Mouse (Mus musculus): Measurements from ENCODE around the gene Gm4767. TPM values are rescaled to one million over a fixed set of nuclear protein-coding genes. Genes with fewer than 3 reads are reported as not detected.
"Not testable (repeated sequence)": the region's sequence is repeated elsewhere in the genome, so short reads cannot be mapped to it uniquely, and the experiment has no call there.

Gm4767 gene
- 1 to 10 TPM; 5.5 to 7.2 (median 6.0) TPM for polyA plus RNA-seq (2017; shearing (Covaris generic))

DNA sequence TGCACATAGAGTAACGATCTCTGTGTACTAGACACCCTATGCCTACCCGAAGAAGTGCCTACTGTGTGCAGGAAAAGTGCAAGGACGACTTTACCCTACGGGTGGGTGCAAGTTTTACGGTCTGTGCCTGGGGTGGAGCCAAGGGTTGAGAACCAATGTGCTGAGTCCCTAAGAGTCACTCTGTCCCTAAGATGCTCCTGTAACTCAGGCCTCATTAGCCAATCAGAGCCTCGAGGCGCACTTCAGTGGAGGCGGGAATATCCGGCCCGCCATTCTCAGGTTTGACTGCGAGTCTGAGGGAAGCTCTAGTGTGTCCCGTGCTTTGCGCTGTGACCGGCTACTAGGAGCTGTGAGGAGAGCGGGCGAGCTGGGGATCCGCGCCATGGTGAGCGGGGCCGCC is at the start of gene Gm4767:
Gm4767 (plus strand) TSS at position 288 of the 400 bp plus-strand sequence.
- ATAC-seq = not testable (repeated sequence)

GRCm38 (mm10) chr10:81770506-81771403 is 41.2 kb upstream of the Gm4767 start, which contains the start of gene Gm3055:
TSS of gene Gm3055 (minus strand) at chr10:81771161.
- ATAC-seq = peak; percentile 95

- ATAC-seq = not testable (repeated sequence)
Observed at GRCm38 (mm10) chr10:81771404-81771777, 40.6 kb upstream of the Gm4767 start.

DNA sequence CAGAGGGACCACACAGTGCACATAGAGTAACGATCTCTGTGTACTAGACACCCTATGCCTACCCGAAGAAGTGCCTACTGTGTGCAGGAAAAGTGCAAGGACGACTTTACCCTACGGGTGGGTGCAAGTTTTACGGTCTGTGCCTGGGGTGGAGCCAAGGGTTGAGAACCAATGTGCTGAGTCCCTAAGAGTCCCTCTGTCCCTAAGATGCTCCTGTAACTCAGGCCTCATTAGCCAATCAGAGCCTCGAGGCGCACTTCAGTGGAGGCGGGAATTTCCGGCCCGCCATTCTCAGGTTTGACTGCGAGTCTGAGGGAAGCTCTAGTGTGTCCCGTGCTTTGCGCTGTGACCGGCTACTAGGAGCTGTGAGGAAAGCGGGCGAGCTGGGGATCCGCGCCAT is 34.2 kb downstream of the Gm4767 start:
- ATAC-seq = not testable (repeated sequence)

- ATAC-seq = peak; percentile 97
Observed at GRCm38 (mm10) chr10:81863409-81864407, 51.7 kb downstream of the Gm4767 start, which contains the start of gene Gm32687. TSS of gene Gm32687 (plus strand) at chr10:81863934.

Other genes with a start within 250 kb of the Gm4767 start
- 1 to 10 TPM in 2 of 3 experiments, not detected in 1; 1.4 TPM for gene Tle2, start 237.6 kb upstream of the Gm4767 start, polyA plus RNA-seq (2017; shearing (Covaris generic))
- gene Tle6, start 211.1 kb upstream of the Gm4767 start, polyA plus RNA-seq (2017; shearing (Covaris generic)) = 1 to 10 TPM in 2 of 3 experiments, under 1 TPM in 1; 0.99 to 1.9 (median 1.7) TPM
- 1 to 10 TPM in 2 of 3 experiments, under 1 TPM in 1; 0.69 to 5.2 (median 4.1) TPM for gene BC025920, start 205.9 kb upstream of the Gm4767 start, polyA plus RNA-seq (2017; shearing (Covaris generic))
- gene Sirt6, start 184.4 kb upstream of the Gm4767 start, polyA plus RNA-seq (2017; shearing (Covaris generic)) = 10 to 100 TPM; 23.3 to 26.7 (median 24.3) TPM
- gene Ankrd24, start 183.6 kb upstream of the Gm4767 start, polyA plus RNA-seq (2017; shearing (Covaris generic)) = 1 to 10 TPM in 1 of 3 experiments, under 1 TPM in 2; 0.72 to 1.3 (median 0.90) TPM
- gene Gm10778, start 163.1 kb upstream of the Gm4767 start, polyA plus RNA-seq (2017; shearing (Covaris generic)) = 1 to 10 TPM; 5.2 to 9.4 (median 9.1) TPM
- gene Zfp433, start 107.4 kb upstream of the Gm4767 start, polyA plus RNA-seq (2017; shearing (Covaris generic)) = 10 to 100 TPM; 17.8 to 23.8 (median 18.4) TPM
- 1 to 10 TPM; 6.9 to 9.1 (median 7.6) TPM for gene Gm3055, start 41.0 kb upstream of the Gm4767 start, polyA plus RNA-seq (2017; shearing (Covaris generic))
- gene Gm32687, start 51.7 kb downstream of the Gm4767 start, polyA plus RNA-seq (2017; shearing (Covaris generic)) = 1 to 10 TPM; 1.3 to 9.8 (median 4.8) TPM
- 1 to 10 TPM; 2.4 to 3.7 (median 3.1) TPM for gene Zfp781, start 118.3 kb downstream of the Gm4767 start, polyA plus RNA-seq (2017; shearing (Covaris generic))
- gene Zfp873, start 235.9 kb downstream of the Gm4767 start, polyA plus RNA-seq (2017; shearing (Covaris generic)) = 10 to 100 TPM; 11.8 to 17.0 (median 13.9) TPM